Mouse (Mus musculus): ENCODE results near the gene Mvb12a.

The Mvb12a gene

GRCm38 (mm10) chr8:71593556-71594323, 51.0 kb downstream of the Mvb12a start:
- DNase-seq (ENCODE audit: low read depth, low spot score) = no peak

DNA sequence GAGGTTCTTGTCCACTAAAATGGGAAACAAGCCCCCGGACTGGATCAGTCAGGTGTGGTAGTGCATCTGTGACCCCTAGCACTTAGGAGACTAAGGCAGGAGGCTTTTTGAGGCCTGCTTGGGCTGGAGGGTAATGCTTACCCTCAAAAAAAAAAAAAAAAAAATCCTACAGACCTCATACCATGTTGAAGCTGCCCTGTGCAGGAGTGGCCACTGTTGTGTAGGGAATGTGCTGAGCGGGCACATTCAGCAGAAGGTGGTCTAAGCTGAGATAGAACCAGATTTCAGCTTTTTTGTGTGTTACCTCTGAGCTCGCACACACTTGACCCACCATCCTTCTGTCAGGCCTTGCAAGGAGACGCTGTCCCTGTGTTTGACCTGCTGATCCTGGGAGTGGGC, 51.6 kb downstream of the Mvb12a start:
- no peak for DNase-seq (ENCODE audit: low read depth, low spot score)

DNA sequence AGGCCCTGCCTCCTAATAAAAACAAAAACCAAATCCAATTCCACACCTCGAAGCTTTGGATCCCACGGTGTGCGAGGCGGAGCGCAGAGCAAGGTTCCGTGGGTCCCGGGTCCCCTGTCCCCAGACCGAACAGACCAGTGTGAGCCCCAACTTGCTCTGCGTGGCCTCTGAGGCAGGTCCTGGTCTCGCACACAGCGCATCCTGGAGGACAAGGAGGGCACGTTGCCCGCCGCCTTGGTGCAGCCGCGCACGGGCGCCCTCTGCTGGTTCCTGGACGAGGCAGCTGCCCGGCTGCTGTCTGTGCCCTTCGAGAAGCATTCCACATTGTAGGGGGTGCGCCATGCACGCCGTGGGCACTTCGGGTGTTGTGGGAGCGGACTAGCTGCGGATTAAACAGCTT, 53.1 kb downstream of the Mvb12a start:
- peak; percentile 81 for DNase-seq (ENCODE audit: low read depth, low spot score)

DNA sequence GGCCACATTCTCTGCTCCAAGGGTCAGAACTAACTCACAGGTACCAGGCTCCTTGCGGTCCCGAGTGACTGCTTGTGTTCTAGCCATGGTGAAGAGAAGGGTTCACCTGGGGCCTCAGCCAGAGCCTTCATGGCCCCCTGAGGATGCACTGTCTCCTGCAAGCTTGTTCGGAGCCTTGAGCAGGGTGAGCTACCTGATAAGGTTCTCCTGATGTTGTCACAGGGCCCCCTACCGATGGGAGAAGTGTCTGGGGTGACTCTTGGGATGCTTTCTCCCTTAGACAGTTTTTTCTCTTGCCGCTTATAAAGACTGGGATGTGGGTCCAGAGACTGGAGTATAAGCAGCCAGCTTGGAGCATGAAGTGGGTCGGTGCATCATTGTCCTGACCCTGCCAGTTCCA, 53.7 kb downstream of the Mvb12a start:
- DNase-seq (ENCODE audit: low read depth, low spot score) = no peak

GRCm38 (mm10) chr8:71596798-71597197, 54.1 kb downstream of the Mvb12a start:
- no peak for DNase-seq (ENCODE audit: low read depth, low spot score)

- DNase-seq (ENCODE audit: low read depth, low spot score) = no peak
Measured at GRCm38 (mm10) chr8:71597451-71597850, 54.7 kb downstream of the Mvb12a start, which contains the start of gene Fam129c. Fam129c (plus strand) TSS chr8:71597648.

Measured in forelimb bud, embryonic 11.5 days (tissue).